Mouse (Mus musculus) embryonic facial prominence, embryonic 14.5 days (tissue): ENCODE measurements at regions not wholly inside any gene's neighbourhood (a gene's known extent, or its start where the extent isn't known, plus 50 kb on each side); places are given as distances from the start of the nearest gene placed in this dataset.

Experiments
- ATAC-seq: fragments of 200-750 bp; cut with Nextera tagmentation; 2 replicates; pipeline ENCODE4 v1.8.0; 2017; ENCODE audit warnings: low read depth, moderate number of reproducible peaks, moderate TSS enrichment
- DNase-seq: peaks from one replicate; pipeline ENCODE4 v3.0.0-alpha.2; 2015; ENCODE audit warnings: low spot score
- H3K27ac ChIP-seq: fragments of 300-500 bp; sonication (generic); replicated peaks from 2 replicates; pipeline ENCODE4 v1.5.1; 2014; ENCODE audit warnings: low read depth, mild to moderate bottlenecking, low read length, moderate library complexity
- H3K27me3 ChIP-seq: fragments of 300-500 bp; sonication (generic); replicated peaks from 2 replicates; pipeline ENCODE4 v1.6.1; 2014; ENCODE audit warnings: low read length; ENCODE audit not compliant: control insufficient read depth, insufficient read depth
- H3K36me3 ChIP-seq: fragments of 300-500 bp; sonication (generic); 2 replicates; pipeline ENCODE4 v1.6.1; 2014; ENCODE audit warnings: low read length, mixed read lengths; ENCODE audit not compliant: control insufficient read depth, insufficient read depth
- H3K4me1 ChIP-seq: fragments of 300-500 bp; sonication (generic); 2 replicates; pipeline ENCODE4 v1.6.1; 2014; ENCODE audit warnings: antibody characterized with exemption, low read length; ENCODE audit not compliant: control insufficient read depth, insufficient read depth
- H3K4me2 ChIP-seq: fragments of 300-500 bp; sonication (generic); 2 replicates; pipeline ENCODE4 v1.6.1; 2014; ENCODE audit warnings: low read depth, mild to moderate bottlenecking, low read length, moderate library complexity, mixed read lengths
- H3K4me3 ChIP-seq: fragments of 300-500 bp; sonication (generic); 2 replicates; pipeline ENCODE4 v1.5.1; 2014; ENCODE audit warnings: low read depth, mild to moderate bottlenecking, low read length
- H3K9ac ChIP-seq: fragments of 300-500 bp; sonication (generic); 2 replicates; pipeline ENCODE4 v1.6.1; 2014; ENCODE audit warnings: low read depth, mild to moderate bottlenecking, low read length, moderate library complexity, mixed read lengths
- H3K9me3 ChIP-seq: fragments of 300-500 bp; sonication (generic); 2 replicates; pipeline ENCODE4 v1.6.1; 2016; ENCODE audit warnings: low read length; ENCODE audit not compliant: control insufficient read depth
- WGBS: fragments of 180-500 bp; shearing (Covaris S2); extraction: QIAGEN DNeasy Blood & Tissue Kit; methylation state at CpG from one replicate; pipeline ENCODE4 v1.1.7; 2014; 5-methylcytosine and 5-hydroxymethylcytosine counted together

- Histone ChIP-seq H3K9ac (no peak overlapping the region), H3K4me2 (no peak overlapping the region), H3K27me3 (no peaks in the 10 kb centered on the region), H3K9me3 (no peaks in the 10 kb centered on the region), H3K27ac (no peak overlapping the region), H3K36me3 (no peaks in the 10 kb centered on the region), H3K4me3 (no peak overlapping the region), H3K4me1 (no peaks in the 10 kb centered on the region)
- no peak for DNase-seq
- no peak for ATAC-seq
- 64% methylated on average over 6 of the region's 6 CpGs for WGBS
Observed at GRCm38 (mm10) chr9:94404551-94404950, 133.3 kb downstream of the 1190002N15Rik start.

GRCm38 (mm10) chr9:94400596-94400995 is 137.3 kb downstream of the 1190002N15Rik start:
- 93% methylated on average over 1 of the region's 1 CpGs for WGBS
- H3K4me1 ChIP-seq: no peaks in the 10 kb centered on the region

GRCm38 (mm10) chr9:94395215-94395614 is 142.7 kb downstream of the 1190002N15Rik start:
- Histone ChIP-seq H3K27ac (no peak overlapping the region), H3K4me1 (no peaks in the 10 kb centered on the region), H3K9me3 (no peaks in the 10 kb centered on the region), H3K4me2 (no peak overlapping the region), H3K9ac (no peak overlapping the region), H3K4me3 (no peak overlapping the region), H3K36me3 (no peaks in the 10 kb centered on the region), H3K27me3 (no peaks in the 10 kb centered on the region)
- DNase-seq (no peak), ATAC-seq (no peak)
- WGBS: 84% methylated on average over 5 of the region's 5 CpGs

More at GRCm38 (mm10) chr9:94400596-94400995, 137.3 kb downstream of the 1190002N15Rik start:
- DNase-seq (no peak), ATAC-seq (no peak)
- Histone ChIP-seq H3K9me3 (no peaks in the 10 kb centered on the region), H3K4me2 (no peak overlapping the region), H3K4me3 (no peak overlapping the region), H3K36me3 (no peaks in the 10 kb centered on the region), H3K27me3 (no peaks in the 10 kb centered on the region), H3K27ac (no peak overlapping the region), H3K9ac (no peak overlapping the region)

GRCm38 (mm10) chr9:94386190-94386589 is 151.7 kb downstream of the 1190002N15Rik start:
- H3K4me3 ChIP-seq: no peak overlapping the region
- no peaks in the 10 kb centered on the region for H3K27me3 ChIP-seq
- H3K9me3 ChIP-seq: no peaks in the 10 kb centered on the region
- no peaks in the 10 kb centered on the region for H3K36me3 ChIP-seq
- no peak overlapping the region for H3K9ac ChIP-seq
- ATAC-seq (no peak), DNase-seq (no peak)
- no peaks in the 10 kb centered on the region for H3K4me1 ChIP-seq
- no peak overlapping the region for H3K4me2 ChIP-seq
- H3K27ac ChIP-seq: no peak overlapping the region

GRCm38 (mm10) chr9:94382293-94382692 is 155.6 kb downstream of the 1190002N15Rik start:
- H3K4me2 ChIP-seq: no peak overlapping the region
- H3K36me3 ChIP-seq: no peaks in the 10 kb centered on the region
- DNase-seq (no peak), ATAC-seq (no peak)
- H3K4me1 ChIP-seq: no peaks in the 10 kb centered on the region
- no peak overlapping the region for H3K9ac ChIP-seq
- H3K27ac ChIP-seq: no peak overlapping the region
- H3K4me3 ChIP-seq: no peak overlapping the region
- WGBS: 69% methylated on average over 2 of the region's 2 CpGs
- H3K9me3 ChIP-seq: no peaks in the 10 kb centered on the region
- H3K27me3 ChIP-seq: no peaks in the 10 kb centered on the region

GRCm38 (mm10) chr9:94378835-94379234 is 159.0 kb downstream of the 1190002N15Rik start:
- DNase-seq (peak; percentile 74), ATAC-seq (0 out of 2 replicates have a peak, but pooled peaks have one; percentile 30)
- Histone ChIP-seq H3K9ac (no peak overlapping the region), H3K4me3 (no peak overlapping the region), H3K36me3 (no peaks in the 10 kb centered on the region), H3K9me3 (no peaks in the 10 kb centered on the region), H3K27ac (no peak overlapping the region), H3K4me1 (no peaks in the 10 kb centered on the region), H3K4me2 (no peak overlapping the region), H3K27me3 (no peaks in the 10 kb centered on the region)
- WGBS: 46% methylated on average over 5 of the region's 5 CpGs

GRCm38 (mm10) chr9:94378291-94378690 is 159.6 kb downstream of the 1190002N15Rik start:
- DNase-seq (no peak), ATAC-seq (no peak)
- Histone ChIP-seq H3K4me2 (no peak overlapping the region), H3K4me3 (no peak overlapping the region), H3K9ac (no peak overlapping the region), H3K27ac (no peak overlapping the region), H3K9me3 (no peaks in the 10 kb centered on the region), H3K27me3 (no peaks in the 10 kb centered on the region), H3K4me1 (no peaks in the 10 kb centered on the region), H3K36me3 (no peaks in the 10 kb centered on the region)
- WGBS: 87% methylated on average over 6 of the region's 6 CpGs

GRCm38 (mm10) chr9:94377346-94378039 is 160.4 kb downstream of the 1190002N15Rik start:
- Histone ChIP-seq H3K4me1 (no peaks in the 10 kb centered on the region), H3K4me2 (no peak overlapping the region), H3K9ac (no peak overlapping the region), H3K27ac (no peak overlapping the region), H3K4me3 (no peak overlapping the region), H3K9me3 (no peaks in the 10 kb centered on the region), H3K36me3 (no peaks in the 10 kb centered on the region), H3K27me3 (no peaks in the 10 kb centered on the region)
- 58% methylated on average over 7 of the region's 7 CpGs for WGBS
- ATAC-seq: peak; percentile 22; the same call in 1 of the 2 replicates
- DNase-seq: peak; percentile 45

- no peaks in the 10 kb centered on the region for H3K36me3 ChIP-seq
- no peak overlapping the region for H3K9ac ChIP-seq
- DNase-seq: no peak
- H3K4me1 ChIP-seq: no peaks in the 10 kb centered on the region
- no peaks in the 10 kb centered on the region for H3K27me3 ChIP-seq
- WGBS: 83% methylated on average over 2 of the region's 2 CpGs
- H3K4me2 ChIP-seq: no peak overlapping the region
- no peaks in the 10 kb centered on the region for H3K9me3 ChIP-seq
- H3K4me3 ChIP-seq: no peak overlapping the region
- H3K27ac ChIP-seq: no peak overlapping the region
- ATAC-seq: no peak
Observed at GRCm38 (mm10) chr9:94370976-94371375, 166.9 kb downstream of the 1190002N15Rik start.
